Mouse (Mus musculus): Measurements from ENCODE around the gene Ctnnbip1.

Ctnnbip1 gene

GRCm38 (mm10) chr4:149561986-149562904 lies 44.2 kb downstream of the Ctnnbip1 start:
- DNase-seq (ENCODE audit: low spot score) = no peak

- DNase-seq (ENCODE audit: low spot score) = no peak
Observed at GRCm38 (mm10) chr4:149562905-149563347, 44.9 kb downstream of the Ctnnbip1 start.

GRCm38 (mm10) chr4:149563941-149564361 lies 45.9 kb downstream of the Ctnnbip1 start:
- DNase-seq (ENCODE audit: low spot score) = peak; percentile 53

GRCm38 (mm10) chr4:149564452-149565407 lies 46.7 kb downstream of the Ctnnbip1 start:
- DNase-seq (ENCODE audit: low spot score) = peak; percentile 68

- no peak for DNase-seq (ENCODE audit: low spot score)
Observed at GRCm38 (mm10) chr4:149567432-149568026, 49.5 kb downstream of the Ctnnbip1 start.

- no peak for DNase-seq (ENCODE audit: low spot score)
Observed at GRCm38 (mm10) chr4:149568622-149569021, 50.6 kb downstream of the Ctnnbip1 start.

- DNase-seq (ENCODE audit: low spot score) = no peak
Observed at GRCm38 (mm10) chr4:149569781-149570497, 51.9 kb downstream of the Ctnnbip1 start.

GRCm38 (mm10) chr4:149570498-149570863 lies 52.4 kb downstream of the Ctnnbip1 start:
- DNase-seq (ENCODE audit: low spot score) = no peak

- no peak for DNase-seq (ENCODE audit: low spot score)
Observed at GRCm38 (mm10) chr4:149571209-149571608, 53.2 kb downstream of the Ctnnbip1 start.

GRCm38 (mm10) chr4:149571651-149572149 lies 53.7 kb downstream of the Ctnnbip1 start:
- no peak for DNase-seq (ENCODE audit: low spot score)

GRCm38 (mm10) chr4:149572446-149572845 lies 54.4 kb downstream of the Ctnnbip1 start:
- DNase-seq (ENCODE audit: low spot score) = no peak

GRCm38 (mm10) chr4:149572851-149573250 lies 54.8 kb downstream of the Ctnnbip1 start:
- no peak for DNase-seq (ENCODE audit: low spot score)

- DNase-seq (ENCODE audit: low spot score) = no peak
Observed at GRCm38 (mm10) chr4:149574391-149574821, 56.4 kb downstream of the Ctnnbip1 start.

GRCm38 (mm10) chr4:149576061-149576460 lies 58.0 kb downstream of the Ctnnbip1 start:
- DNase-seq (ENCODE audit: low spot score) = no peak

GRCm38 (mm10) chr4:149576993-149577548 lies 59.0 kb downstream of the Ctnnbip1 start:
- no peak for DNase-seq (ENCODE audit: low spot score)

- no peak for DNase-seq (ENCODE audit: low spot score)
Observed at GRCm38 (mm10) chr4:149578085-149578681, 60.1 kb downstream of the Ctnnbip1 start.

GRCm38 (mm10) chr4:149578831-149579230 lies 60.8 kb downstream of the Ctnnbip1 start:
- DNase-seq (ENCODE audit: low spot score) = no peak

GRCm38 (mm10) chr4:149585236-149585635 lies 67.2 kb downstream of the Ctnnbip1 start:
- no peak for DNase-seq (ENCODE audit: low spot score)

GRCm38 (mm10) chr4:149586044-149586782 lies 68.2 kb downstream of the Ctnnbip1 start, which contains the start of gene Clstn1:
TSS of gene Clstn1 (plus strand) at chr4:149586468.
- DNase-seq (ENCODE audit: low spot score) = peak; percentile 51
